Mouse (Mus musculus) frontal cortex, adult (tissue): ENCODE data around the gene Gm3573.
"Not testable (repeated sequence)": the region's sequence is repeated elsewhere in the genome, so short reads cannot be mapped to it uniquely, and the experiment has no call there.

Experiments
- ATAC-seq: cut with Nextera tagmentation; 2 replicates; pipeline ENCODE4 v1.9.2; 2017; ENCODE audit warnings: mild to moderate bottlenecking, moderate library complexity, mixed read lengths; ENCODE audit not compliant: low TSS enrichment

Gm3573 gene

GRCm38 (mm10) chr14:42190691-42191090 is at the start of gene Gm3573:
Gene Gm3573, minus strand, starts transcription at chr14:42190791.
- not testable (repeated sequence) for ATAC-seq

- ATAC-seq = not testable (repeated sequence)
Measured at GRCm38 (mm10) chr14:42216766-42217537, 26.4 kb upstream of the Gm3573 start.

GRCm38 (mm10) chr14:42183936-42184335 is 6.7 kb downstream of the Gm3573 start:
- not testable (repeated sequence) for ATAC-seq

GRCm38 (mm10) chr14:42162522-42162921 is 28.1 kb downstream of the Gm3573 start, which contains the start of gene Gm17027:
Gene Gm17027, minus strand, starts transcription at chr14:42162622.
- not testable (repeated sequence) for ATAC-seq
